Mouse (Mus musculus) heart, postnatal 36 days (tissue): ENCODE measurements at regions not wholly inside any gene's neighbourhood (a gene's known extent, or its start where the extent isn't known, plus 50 kb on each side); places are given as distances from the start of the nearest gene placed in this dataset.
"Not testable (repeated sequence)": the region's sequence is repeated elsewhere in the genome, so short reads cannot be mapped to it uniquely, and the experiment has no call there.

Experiments
- DNase-seq, 2 experiments: peaks; one replicate each; pipeline ENCODE4 v3.0.0; 2021 to 2022
- intact Hi-C: fragments of 180-260 bp; cut with DNase I; formaldehyde crosslinking; loops from one replicate; pipeline ENCODE4 v1.15.1; 2025

DNA sequence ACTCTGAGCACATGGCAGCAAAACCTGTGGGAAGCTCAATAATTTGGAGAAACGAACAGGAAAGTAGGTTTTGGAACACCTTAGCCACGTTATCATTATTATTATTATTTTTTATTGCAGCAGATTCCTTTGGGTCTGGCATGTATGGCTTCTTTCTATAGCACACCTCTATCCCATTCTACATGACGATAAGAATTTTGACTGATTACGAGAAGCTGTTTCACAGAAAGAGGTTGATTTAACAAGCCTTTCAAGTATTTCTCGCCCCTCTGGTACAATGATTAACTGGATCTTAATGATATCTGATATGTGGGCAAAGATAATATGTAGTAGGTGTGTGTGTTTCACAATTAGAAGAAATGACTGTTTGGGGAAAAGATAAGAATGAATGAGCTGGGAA, 191.6 kb downstream of the Wdr20rt start:
- intact Hi-C loops = no loop called here
- DNase-seq = no peak

DNA sequence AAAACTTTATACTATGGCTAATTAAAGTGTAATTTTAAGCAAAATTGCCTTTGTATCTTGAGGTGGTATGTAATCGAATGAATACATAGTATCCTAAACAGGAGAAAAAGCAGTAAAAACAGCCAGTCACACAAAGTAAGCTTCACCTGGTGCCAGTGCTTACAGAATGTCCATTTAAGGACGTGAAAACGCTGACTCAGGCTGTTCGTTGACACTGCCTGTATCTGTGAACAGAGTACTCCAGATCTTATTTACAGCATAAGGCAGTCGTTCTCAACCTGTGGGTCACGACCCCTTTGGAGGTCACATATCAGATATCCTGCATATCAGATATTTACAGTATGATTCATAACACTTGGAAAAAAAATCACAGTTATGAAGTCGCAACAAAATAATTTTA, 194.8 kb downstream of the Wdr20rt start:
- intact Hi-C loops = no loop called here
- DNase-seq = no peak

DNA sequence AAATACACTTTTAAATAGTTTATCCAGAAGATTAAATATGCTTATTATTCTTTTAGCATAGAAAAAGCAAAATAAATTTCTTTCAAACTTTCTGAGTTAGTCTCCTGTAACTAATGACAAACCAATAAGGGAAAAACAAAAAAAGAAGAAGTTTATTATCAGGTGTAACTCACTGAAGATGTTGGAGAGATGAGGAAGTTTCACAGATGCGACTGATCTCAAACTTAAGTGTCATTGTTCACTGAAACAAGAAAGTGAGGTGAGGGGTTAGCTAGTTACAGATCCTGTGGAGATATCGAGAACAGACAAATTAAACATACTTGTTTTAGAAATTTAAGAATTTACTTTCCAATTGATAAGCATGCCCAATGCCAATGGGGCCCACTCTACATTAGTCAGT, 199.2 kb downstream of the Wdr20rt start:
- no peak for DNase-seq
- intact Hi-C loops = no loop called here

DNA sequence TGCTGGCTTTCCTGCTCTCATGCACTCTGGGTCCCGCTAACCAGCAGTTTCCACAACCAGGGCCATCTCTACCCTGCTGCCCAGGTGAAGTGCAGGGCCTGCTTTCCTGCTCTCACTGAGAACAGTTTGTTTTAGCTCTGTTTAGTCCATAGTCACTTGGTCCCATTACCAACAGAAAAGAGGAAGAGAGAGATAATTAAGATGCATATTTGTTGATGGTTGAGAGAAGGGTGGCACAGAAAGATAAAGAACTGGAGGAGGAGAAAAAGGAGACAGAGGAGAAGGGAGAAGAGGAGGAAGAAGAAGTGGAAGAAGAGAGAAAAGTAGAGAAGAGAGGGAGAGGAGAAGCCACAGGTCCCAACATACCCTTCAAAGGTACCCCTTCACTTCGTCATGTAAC, 200.1 kb downstream of the Wdr20rt start:
- DNase-seq = no peak
- intact Hi-C loops = no loop called here

DNA sequence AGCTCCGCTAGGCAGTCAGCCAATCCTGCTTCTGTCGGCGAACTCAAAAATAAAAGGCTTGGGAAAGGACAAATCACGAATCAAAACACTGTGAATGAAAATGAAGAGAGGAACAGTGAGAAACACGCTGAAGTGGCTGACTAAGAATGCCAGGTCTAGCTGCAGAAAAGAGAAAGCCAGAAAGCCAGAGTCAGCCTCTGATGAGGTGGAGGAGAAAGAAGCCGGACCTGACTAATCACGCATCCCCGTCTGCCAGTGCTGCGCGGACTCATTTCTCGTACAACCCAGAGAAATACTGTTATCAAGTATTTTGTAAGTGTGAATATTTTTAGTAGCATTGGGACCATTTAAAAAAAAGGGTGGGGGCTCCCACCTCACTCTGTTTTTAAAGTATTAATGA, 201.6 kb downstream of the Wdr20rt start:
- intact Hi-C loops = no loop called here
- no peak for DNase-seq

DNA sequence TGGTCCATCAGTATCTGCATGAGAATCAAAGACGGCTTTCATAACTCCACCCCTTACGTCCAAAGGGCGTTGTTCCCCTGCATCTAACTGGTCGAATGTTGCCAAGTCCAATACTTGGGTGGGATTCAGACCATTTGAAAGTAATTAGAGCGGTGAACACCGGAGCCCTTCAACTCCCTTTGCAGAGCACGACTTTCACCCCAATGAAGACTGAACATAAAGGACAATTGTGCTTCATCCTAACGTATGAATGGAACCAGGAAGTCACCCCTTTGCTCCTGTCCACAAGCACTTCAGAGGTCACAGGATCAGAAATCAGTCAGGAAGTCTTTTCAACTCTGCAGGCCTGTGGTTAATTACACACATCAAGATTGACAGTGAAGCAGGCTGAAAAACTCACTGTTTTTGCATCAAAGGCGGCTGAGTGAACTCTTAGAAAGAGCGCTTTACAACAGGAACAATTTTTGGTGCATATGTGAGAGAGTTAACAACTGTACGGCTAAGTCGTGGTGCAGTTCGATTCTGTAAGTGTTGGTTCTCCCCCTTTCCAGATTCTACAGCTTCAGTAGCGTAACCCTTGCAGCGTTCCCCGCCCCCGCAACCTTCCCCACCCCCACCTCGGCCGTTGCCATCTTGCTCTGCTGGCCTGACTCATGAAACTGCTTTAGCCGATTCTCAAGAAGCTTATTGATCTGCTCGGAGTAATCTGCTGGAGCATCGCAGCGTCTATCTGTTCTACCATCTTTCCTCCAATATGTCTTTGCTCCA, 203.1 kb downstream of the Wdr20rt start:
- DNase-seq = no peak
- intact Hi-C loops = no loop called here

DNA sequence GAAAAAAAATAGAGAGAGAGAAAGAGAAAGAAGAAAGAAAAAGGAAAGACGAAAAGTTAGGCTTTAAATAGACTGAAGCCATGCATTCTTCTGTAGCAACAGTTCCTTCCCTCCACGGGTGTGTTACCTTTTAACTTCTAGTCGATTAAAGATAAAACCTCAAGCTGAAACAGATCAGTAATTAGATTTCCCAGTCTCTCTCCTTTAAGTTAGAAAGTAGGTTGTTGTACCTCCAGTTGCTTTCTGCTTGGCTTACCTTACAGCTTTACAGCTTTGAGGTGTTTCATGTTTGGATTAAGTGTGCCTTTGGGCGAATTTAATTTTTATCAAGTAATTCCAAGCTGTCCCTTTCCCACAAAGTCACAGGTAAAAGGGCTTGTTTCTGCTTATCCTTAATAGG, 225.5 kb downstream of the Wdr20rt start:
- DNase-seq = no peak
- intact Hi-C loops = no loop called here

DNA sequence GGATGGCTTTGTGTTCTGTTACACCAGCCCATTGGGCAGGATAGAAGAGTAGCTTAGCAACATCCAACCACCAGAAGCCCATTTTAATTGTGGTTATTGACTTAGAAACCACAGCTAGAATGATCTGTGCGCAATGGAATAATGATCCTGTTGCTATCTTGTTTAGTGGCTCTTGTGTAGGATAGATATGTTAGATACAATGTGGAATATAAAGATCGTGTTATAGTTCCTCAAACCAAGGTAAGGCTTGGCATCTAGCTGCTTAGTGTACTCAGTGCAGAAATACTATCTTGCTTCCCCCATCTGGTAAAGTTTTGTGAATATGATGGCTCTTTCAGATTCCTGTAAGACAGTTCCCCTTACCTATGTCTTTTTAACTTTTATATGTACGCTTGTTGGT, 230.4 kb downstream of the Wdr20rt start:
- intact Hi-C loops = no loop called here
- DNase-seq = no peak

DNA sequence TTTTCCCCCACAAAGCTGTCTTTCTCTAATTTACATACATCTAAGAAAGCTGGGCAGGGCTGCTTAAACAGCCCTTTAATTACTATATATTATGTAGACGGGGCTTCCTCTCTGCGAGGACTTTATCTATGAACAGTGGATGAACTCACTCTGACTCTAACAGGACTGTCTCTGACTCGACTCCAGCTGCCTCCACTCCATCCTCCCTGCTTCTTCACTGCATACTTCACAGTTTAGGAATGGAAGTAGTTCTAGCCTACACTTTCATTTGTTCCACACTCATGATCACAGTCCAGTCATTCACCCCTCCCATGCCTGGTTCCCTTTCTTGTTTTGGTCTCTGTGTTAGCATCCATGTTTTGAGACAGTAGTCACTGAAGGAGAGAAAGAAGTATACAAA, 231.6 kb downstream of the Wdr20rt start:
- DNase-seq = no peak
- intact Hi-C loops = no loop called here

DNA sequence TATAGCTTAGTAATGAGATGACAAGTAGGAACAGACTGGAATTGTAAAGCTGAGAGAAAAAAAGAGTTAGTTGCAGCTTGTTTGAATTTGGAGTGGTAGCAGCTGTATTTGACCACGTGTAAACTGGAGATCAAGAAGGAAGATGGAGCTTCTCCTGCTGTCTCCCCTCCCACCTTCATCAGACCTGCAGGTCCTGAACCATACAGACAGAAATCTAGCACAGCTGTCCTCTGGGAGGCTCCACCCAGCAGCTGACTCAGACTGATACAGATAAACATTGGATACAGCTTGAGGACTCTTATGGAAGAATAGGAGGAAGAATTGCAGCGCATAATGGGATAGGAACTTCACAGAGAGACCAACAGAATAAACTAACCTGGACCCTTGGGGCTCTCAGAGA, 238.9 kb downstream of the Wdr20rt start:
- no peak for DNase-seq
- intact Hi-C loops = no loop called here

DNA sequence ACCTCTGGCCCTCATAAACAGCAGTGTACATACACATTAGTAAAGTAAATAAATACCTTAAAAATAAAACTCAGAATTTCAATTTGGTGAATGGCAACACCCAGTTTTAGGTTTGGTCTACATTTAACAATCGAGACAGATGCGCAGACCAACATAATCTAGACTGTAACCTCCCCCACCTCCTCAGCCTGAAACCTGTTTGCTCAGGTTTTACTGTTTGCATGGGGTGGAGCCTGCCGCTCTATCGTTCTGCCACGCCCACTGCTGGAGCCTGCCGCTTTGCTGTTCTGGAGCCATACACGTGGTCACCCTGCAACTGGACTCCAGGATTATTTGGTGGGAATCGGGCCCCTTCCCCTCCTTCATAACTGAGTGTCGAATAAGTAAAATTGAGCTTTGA, 253.4 kb downstream of the Wdr20rt start:
- intact Hi-C loops, DNase-seq: not testable (repeated sequence)

DNA sequence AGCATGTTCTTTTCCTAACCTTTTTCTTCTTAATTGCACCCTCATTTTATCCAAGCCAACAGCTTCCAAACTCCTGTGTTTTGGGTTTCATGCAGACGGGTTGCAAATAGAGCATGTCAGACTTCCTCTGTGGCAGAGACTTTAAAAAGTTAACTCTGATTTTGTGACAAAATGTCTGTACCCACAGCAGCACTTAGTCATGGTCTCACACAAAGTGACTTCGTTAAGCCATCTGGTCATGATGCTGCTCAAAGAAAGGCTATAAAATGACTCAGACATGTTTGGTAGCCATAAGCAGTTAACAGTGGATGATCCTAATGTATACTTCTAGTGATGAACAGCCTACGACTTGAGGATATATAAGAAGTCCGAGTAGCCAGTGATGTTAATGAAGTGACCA, 255.5 kb downstream of the Wdr20rt start:
- intact Hi-C loops = no loop called here
- DNase-seq = no peak

DNA sequence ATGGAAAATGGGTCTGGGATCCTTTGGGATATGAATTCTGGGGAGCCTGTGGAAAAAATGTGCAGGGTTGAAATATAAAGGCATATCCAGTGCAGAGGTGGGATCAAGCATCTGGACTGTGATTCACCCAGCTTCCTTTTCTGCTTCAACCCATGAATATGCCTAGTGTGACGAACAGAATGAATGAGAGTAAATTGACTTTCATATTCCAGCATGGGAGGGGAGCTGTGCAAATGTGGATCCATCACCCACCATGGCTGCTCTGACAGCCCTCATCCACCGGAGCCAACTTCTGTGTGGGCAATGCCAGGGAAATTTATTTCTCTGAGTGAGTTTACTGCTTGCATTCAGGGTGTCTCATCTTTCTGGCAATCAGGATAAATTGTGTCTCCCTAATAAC, 265.8 kb downstream of the Wdr20rt start:
- DNase-seq = no peak

DNA sequence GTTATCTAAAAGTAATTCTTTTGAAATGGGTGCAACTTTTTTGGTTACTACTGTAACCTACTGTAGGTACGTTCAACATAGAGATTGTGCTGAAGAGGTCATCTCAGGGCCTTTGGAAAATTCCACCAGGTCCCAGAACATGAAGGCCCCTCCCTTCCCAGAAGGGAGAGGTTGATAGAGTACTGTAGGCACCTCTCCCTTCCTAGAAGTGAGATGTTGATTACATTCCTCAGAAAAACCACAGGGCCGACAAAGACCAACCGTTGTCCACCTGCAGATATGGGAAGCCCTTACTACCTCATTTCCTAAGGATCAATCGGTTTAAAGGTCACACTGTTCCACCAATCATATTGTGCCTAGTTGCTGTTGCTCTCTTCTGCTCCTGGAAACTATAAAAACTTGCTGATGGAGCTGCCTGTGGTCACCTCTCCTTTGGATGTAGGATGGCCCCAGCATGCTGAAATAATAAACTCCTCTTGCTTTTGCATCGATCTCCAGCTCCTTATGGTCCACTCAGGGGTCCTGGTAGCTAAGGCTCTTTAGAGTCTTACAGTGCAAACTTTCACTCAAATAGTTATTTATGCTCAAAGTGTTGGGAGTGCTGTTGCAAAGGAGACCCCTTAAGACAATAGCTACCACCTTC, 269.2 kb downstream of the Wdr20rt start:
- intact Hi-C loops = no loop called here
- DNase-seq = no peak

More for the DNA sequence above, 265.8 kb downstream of the Wdr20rt start:
- intact Hi-C loops = no loop called here

DNA sequence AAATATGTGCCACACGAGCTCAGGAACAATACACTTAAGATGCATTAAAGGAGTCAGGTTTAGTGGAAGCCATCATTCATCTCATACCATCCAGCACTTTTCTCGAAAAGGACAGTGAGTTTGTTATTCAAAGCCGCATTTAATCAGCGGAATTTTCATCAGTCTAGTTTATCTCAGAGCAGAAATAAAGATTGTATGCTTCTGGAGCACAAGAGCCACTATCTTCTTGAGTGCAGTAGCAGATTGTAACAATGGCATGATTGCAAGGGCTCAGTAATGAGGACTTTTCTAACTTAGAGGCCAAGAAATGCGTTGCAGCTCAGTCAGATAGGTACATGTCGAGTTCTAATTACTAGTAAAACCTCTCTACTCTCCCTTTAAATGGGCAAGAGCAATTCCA, 271.3 kb downstream of the Wdr20rt start:
- intact Hi-C loops = no loop called here
- DNase-seq = no peak

DNA sequence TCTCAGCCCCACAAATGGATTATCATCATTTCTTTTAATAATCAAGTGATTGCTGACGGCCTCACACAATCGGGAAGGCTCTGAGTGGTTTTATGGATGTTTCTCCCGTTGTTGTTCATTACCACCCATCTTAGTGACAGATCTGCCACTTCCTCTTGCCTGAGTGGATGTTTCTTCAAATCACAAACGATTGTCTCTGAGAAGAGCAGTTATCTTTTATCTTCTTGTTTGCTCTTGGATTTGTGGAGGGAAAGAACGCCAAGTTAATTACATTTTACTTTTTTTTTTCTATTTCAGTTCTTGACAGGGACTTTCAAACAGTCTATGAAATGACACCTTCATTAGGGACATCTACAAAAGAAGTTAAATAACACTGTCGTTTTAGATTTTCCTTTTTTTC, 272.3 kb downstream of the Wdr20rt start:
- intact Hi-C loops = no loop called here

DNA sequence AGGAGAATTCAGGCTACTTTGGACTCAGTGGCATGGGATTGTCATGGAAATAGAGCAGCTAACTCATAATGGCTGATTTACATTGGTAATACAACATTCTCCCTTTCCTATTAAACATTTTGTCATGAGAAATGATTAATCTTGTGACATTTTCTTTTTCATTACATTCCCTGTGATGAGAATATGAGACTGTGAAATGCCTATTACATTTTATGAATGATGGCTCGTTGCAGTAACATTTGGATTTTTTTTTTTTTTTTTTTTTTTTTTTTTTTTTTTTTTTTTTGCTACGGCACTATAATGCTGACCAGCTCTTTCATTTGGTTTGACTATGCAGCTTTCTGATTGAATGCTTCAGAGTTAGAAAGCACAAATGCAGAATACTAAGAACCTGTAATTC, 276.1 kb downstream of the Wdr20rt start:
- intact Hi-C loops = no loop called here
- DNase-seq = no peak

More for the DNA sequence above, 272.3 kb downstream of the Wdr20rt start:
- no peak for DNase-seq

DNA sequence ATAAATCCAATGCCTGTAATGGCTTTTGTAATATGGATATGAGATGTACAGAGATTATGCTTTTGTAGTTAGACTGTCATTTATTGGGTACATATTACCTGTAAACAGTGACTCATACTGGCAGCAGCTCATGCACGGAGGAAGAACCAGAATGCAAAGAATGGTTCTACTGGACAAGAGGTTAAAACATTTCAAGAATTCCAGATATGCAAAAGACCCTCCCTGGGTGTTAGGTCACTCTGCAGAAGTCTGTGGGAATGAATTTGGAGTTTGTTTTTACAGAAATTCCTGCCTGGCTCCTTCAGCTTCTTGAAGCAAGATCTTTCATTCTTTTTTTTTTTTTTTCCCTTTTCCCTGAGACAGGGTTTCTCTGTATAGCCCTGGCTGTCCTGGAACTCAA, 276.7 kb downstream of the Wdr20rt start:
- intact Hi-C loops = no loop called here
- DNase-seq = no peak

DNA sequence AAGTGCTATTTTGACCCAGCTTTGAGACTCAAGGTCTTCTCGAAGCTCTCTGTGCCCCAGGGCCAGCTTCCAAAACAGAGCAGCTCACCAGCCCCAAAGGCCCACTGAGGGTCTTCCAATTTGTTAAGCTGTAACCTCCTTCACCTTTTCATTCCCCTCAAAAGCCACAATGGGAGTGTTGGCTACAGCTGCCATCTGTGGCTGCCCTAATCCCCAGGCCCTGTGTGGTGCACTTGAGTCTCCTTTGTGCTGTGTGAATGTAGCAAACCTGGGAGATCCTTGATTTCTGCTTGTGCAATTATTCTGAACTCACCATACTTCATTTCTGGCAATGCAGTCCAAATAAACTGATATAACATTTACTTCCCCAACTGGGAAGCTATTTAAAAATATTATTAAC, 287.8 kb downstream of the Wdr20rt start:
- no peak for DNase-seq
- intact Hi-C loops = no loop called here

DNA sequence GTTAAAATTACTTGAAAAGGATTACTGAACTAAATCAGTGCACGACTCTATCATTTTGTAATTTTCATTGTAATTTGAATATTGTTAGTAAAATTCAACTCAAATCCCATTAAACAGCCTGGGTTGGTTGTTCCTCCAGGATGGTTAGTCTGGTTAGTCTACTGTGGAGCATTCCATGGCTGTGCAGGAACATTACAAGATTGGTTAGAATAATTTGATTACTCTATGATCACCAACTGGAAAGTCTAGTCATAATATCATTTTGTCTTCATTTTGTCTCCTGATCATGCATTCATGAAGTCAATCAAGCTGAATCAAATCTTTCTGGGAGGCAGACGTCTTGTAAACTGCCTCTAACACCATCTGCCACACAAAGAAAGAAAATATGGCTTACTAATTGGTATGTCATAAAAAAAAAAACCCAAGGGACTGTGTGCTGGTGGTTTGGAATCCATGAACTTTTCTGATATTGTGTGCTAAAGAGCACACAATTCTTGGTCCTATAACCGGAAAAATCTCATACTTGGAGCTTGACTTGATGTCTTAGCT, 308.9 kb downstream of the Wdr20rt start:
- no peak for DNase-seq
- intact Hi-C loops = no loop called here

DNA sequence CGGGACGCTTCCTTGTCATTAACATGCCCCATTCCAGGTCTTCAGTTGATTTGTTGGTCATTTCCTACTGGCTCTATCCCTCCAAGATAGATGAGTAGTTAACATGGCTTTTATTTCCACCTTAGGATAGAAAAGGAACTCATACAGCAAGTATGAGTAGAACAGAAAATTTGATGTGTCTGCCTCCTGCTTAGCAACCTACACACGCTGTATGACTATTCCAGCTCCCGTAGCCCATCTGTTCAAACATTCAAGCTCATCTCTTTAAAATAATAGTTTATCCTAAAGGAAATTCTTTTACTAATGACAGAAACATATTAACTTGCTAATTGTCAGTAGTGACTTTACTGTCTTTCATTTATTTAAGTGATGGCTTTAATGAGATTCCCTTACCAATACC, 323.0 kb downstream of the Wdr20rt start:
- intact Hi-C loops = no loop called here
- no peak for DNase-seq

DNA sequence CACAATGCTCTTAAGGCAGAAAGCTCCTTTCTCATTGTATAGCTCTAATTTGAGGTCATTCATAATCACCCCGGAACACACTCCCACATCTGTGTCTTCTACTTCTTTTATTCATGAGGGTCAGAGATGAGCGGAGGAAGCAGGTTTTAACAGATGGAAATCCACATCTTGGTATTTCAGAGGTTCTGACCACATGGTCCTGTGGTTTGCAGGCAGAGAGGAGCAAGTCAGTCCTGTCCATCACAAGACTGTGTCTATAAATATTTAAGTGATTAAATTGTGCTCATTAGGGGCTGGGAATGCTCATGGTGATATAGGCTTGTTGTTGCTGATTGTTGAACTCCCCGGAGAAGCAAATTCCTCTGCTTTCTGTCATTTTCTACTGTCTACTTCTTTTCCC, 326.9 kb downstream of the Wdr20rt start:
- intact Hi-C loops = no loop called here
- DNase-seq = no peak
